Mouse (Mus musculus) midbrain, embryonic 12.5 days (tissue): Measurements from ENCODE around the gene Ttf2. TPM values are rescaled to one million over a fixed set of nuclear protein-coding genes. Genes with fewer than 3 reads are reported as not detected.

Experiments
- ATAC-seq: fragments of 200-750 bp; cut with Nextera tagmentation; 2 replicates; pipeline ENCODE4 v1.8.0; 2017; ENCODE audit warnings: low read depth, moderate TSS enrichment, moderate library complexity; ENCODE audit not compliant: low FRiP score
- H3K27ac ChIP-seq: fragments of 300-500 bp; sonication (generic); replicated peaks from 2 replicates; pipeline ENCODE4 v1.5.1; 2016; ENCODE audit warnings: mild to moderate bottlenecking
- H3K27me3 ChIP-seq: fragments of 300-500 bp; sonication (generic); 2 replicates; pipeline ENCODE4 v1.6.1; 2016; ENCODE audit warnings: mild to moderate bottlenecking
- H3K36me3 ChIP-seq: fragments of 300-500 bp; sonication (generic); 2 replicates; pipeline ENCODE4 v1.6.1; 2016
- H3K4me1 ChIP-seq: fragments of 300-500 bp; sonication (generic); 2 replicates; pipeline ENCODE4 v1.6.1; 2016
- H3K4me2 ChIP-seq: fragments of 300-500 bp; sonication (generic); replicated peaks from 2 replicates; pipeline ENCODE4 v1.6.1; 2016; ENCODE audit warnings: mild to moderate bottlenecking, moderate library complexity
- H3K4me3 ChIP-seq: fragments of 300-500 bp; sonication (generic); 2 replicates; pipeline ENCODE4 v1.5.1; 2016; ENCODE audit warnings: mild to moderate bottlenecking
- H3K9ac ChIP-seq: fragments of 300-500 bp; sonication (generic); replicated peaks from 2 replicates; pipeline ENCODE4 v1.6.1; 2016; ENCODE audit warnings: mild to moderate bottlenecking, moderate library complexity
- H3K9me3 ChIP-seq: fragments of 300-500 bp; sonication (generic); 2 replicates; pipeline ENCODE4 v1.6.1; 2016; ENCODE audit warnings: mild to moderate bottlenecking
- WGBS: fragments of 180-500 bp; shearing (Covaris S2); methylation state at CpG from one replicate; pipeline ENCODE4 v1.1.7; 2016; 5-methylcytosine and 5-hydroxymethylcytosine counted together
- polyA plus RNA-seq: library from polyadenylated mRNA; unstranded; fragments of >200 nt; fragmentation: Nextera tagmentation; extraction: Ambion mirVana; gene quantifications from 2 replicates; pipeline ENCODE4 v1.2.1, GENCODE M21; 2016

Gene Ttf2
- polyA plus RNA-seq, 1 experiment from 2014 or later: 22.4 TPM

DNA sequence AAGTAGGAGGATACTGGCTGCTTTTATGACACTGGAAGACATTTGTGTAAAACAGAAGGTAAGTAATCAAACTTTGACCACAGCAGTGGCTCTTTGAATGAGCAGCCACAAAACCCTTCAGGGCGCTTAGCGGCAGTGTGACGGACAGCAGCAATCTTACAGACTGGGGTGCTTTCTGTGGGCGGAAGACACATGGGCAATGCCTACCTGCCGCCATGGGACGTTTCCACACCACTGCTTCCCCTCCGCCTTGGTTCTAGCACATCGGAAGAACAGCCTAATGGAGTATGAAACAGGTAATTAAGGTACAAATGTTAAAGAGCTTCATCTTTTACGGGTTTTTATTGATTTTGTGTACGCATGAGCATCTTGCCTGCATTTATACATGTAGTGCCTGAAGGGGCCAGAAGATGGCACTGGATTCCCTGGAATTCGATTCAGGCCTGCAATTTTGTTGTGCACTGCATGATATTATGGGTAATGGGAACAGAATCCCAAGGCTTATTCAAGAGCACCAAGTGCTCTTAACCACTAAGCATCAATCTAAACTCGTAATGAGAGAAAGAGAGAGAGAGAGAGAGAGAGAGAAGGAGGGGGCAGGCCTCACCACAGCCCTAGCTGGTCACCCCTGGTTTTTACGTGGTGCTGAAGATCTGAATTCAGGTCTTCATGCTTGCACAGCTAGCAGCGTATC, 5.5 kb downstream of the Ttf2 start:
- Histone ChIP-seq H3K36me3 (peaks cover 41% of the 10 kb centered on the region), H3K27ac (no peak overlapping the region), H3K9ac (no peak overlapping the region), H3K4me3 (no peak overlapping the region), H3K9me3 (no peaks in the 10 kb centered on the region), H3K27me3 (no peaks in the 10 kb centered on the region), H3K4me1 (peaks cover 4% of the 10 kb centered on the region; the same call in 1 of the 2 replicates), H3K4me2 (no peak overlapping the region)
- no peak for ATAC-seq
- 86% methylated on average over 14 of the region's 14 CpGs for WGBS

DNA sequence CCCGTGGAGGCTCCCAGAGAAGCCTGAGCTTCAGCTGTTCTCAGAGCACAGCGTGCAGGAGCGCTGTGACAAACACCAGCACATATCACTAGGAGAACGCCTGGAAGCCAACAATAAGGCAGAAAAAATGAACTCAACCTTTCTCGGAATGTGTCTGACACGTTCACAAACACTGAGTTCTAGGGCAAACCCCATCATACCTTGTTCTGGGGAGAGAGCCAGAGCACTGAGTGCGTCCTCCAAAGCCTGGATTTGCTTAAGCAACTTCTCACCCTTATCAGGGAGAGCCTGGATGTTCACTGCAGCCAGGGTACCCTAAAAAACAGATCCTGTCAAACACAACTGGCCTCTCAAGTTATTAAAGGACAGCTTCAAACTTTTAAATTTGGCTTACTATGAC, 8.0 kb downstream of the Ttf2 start:
- H3K9ac ChIP-seq: no peak overlapping the region
- ATAC-seq: no peak
- H3K9me3 ChIP-seq: no peaks in the 10 kb centered on the region
- WGBS: 93% methylated on average over 7 of the region's 7 CpGs
- no peaks in the 10 kb centered on the region for H3K27me3 ChIP-seq
- H3K4me3 ChIP-seq: no peak overlapping the region
- H3K4me2 ChIP-seq: no peak overlapping the region
- H3K36me3 ChIP-seq: peaks cover 66% of the 10 kb centered on the region
- H3K4me1 ChIP-seq: no peaks in the 10 kb centered on the region
- H3K27ac ChIP-seq: no peak overlapping the region

DNA sequence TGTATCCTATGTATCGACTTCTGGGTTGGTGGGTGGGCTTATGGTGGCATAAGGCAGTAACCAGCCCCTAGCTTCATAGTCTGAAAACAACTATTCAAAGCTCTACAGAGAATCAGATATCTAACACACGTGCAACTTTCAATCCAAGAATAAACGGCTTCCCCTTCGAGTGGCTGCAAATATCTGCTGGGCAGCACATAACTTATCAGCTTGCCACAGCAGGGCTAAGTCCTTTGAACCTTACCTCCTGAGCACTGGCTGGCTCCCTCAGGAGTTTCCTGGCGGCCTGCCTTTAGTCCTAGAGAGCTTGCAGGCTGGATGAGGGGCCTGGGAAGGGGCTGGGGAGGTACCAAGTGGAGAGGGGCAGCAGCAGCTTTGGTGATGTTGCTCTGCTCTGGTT, 8.5 kb downstream of the Ttf2 start:
- Histone ChIP-seq H3K36me3 (peaks cover 71% of the 10 kb centered on the region), H3K4me1 (no peaks in the 10 kb centered on the region), H3K9me3 (no peaks in the 10 kb centered on the region), H3K4me3 (no peak overlapping the region), H3K27me3 (no peaks in the 10 kb centered on the region), H3K9ac (no peak overlapping the region), H3K27ac (no peak overlapping the region), H3K4me2 (no peak overlapping the region)
- 91% methylated on average over 5 of the region's 5 CpGs for WGBS
- no peak for ATAC-seq

DNA sequence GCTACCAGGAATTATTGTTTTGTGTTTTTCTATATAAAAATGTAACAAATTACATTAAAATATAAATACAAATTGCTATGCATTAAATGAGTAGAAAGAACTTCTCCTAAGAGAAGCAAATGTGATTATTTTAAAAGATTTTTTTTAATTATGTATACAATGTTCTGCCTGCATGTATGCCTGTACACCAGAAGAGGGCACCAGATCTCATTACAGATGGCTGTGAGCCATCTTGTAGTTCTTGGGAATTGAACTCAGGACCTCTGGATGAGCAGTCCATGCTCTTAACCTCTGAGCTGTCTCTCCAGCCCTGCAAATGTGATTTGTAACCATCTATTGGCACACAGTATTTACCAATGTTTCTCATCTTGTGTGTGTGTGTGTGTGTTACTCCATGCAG, 14.8 kb downstream of the Ttf2 start:
- ATAC-seq: no peak
- H3K9me3 ChIP-seq: no peaks in the 10 kb centered on the region
- no peaks in the 10 kb centered on the region for H3K4me1 ChIP-seq
- peaks cover 79% of the 10 kb centered on the region for H3K36me3 ChIP-seq
- H3K9ac ChIP-seq: no peak overlapping the region
- no peak overlapping the region for H3K27ac ChIP-seq
- no peaks in the 10 kb centered on the region for H3K27me3 ChIP-seq
- no peak overlapping the region for H3K4me2 ChIP-seq
- no peak overlapping the region for H3K4me3 ChIP-seq

DNA sequence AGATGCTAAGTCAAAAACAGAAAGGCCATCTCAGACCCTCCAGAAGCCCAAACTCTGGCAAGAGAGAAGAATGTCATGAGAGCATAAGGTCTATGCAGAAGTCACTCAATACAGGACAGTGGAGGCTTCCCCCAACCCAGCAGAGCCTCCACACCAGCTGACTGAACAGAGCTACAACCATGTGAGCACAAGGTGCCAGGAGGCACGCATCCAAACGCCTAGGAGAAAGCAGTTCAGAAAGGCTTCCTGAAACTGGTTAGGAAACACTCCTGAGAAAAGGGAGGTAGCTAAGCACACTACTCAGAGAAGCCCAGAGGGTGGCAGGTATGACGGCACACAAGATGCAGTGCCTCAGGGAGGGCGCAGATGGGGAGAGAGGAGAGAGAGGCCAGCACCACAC, 17.9 kb downstream of the Ttf2 start:
- H3K4me1 ChIP-seq: no peaks in the 10 kb centered on the region
- WGBS: 93% methylated on average over 4 of the region's 4 CpGs

DNA sequence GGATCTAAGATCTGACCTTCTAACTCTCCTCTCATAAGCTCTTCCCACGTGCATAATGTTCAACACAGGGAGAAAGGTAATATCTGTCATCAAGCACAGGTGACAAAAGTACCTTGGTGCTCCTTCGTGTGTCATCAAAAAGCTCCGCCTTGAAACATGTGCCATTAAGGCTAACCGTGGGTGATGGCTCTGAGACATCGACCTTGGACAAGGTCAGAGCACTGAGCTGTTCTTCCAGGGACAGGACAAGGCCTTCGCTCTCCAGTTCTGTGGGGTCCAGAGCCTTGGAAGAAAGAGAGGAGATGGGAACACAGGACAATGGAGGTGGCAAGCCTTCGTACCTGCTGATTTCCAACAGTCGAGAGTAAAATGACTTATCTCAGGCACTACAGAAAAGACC, 22.2 kb downstream of the Ttf2 start:
- WGBS: 90% methylated on average over 8 of the region's 8 CpGs
- Histone ChIP-seq H3K27me3 (no peaks in the 10 kb centered on the region), H3K4me2 (no peak overlapping the region), H3K36me3 (peaks cover 86% of the 10 kb centered on the region), H3K4me3 (no peak overlapping the region), H3K9me3 (no peaks in the 10 kb centered on the region), H3K27ac (no peak overlapping the region), H3K9ac (no peak overlapping the region), H3K4me1 (no peaks in the 10 kb centered on the region)
- no peak for ATAC-seq

More for the DNA sequence above, 17.9 kb downstream of the Ttf2 start:
- Histone ChIP-seq H3K9me3 (no peaks in the 10 kb centered on the region), H3K9ac (no peak overlapping the region), H3K27ac (no peak overlapping the region), H3K36me3 (peaks cover 74% of the 10 kb centered on the region), H3K27me3 (no peaks in the 10 kb centered on the region), H3K4me3 (no peak overlapping the region), H3K4me2 (no peak overlapping the region)
- ATAC-seq: no peak

DNA sequence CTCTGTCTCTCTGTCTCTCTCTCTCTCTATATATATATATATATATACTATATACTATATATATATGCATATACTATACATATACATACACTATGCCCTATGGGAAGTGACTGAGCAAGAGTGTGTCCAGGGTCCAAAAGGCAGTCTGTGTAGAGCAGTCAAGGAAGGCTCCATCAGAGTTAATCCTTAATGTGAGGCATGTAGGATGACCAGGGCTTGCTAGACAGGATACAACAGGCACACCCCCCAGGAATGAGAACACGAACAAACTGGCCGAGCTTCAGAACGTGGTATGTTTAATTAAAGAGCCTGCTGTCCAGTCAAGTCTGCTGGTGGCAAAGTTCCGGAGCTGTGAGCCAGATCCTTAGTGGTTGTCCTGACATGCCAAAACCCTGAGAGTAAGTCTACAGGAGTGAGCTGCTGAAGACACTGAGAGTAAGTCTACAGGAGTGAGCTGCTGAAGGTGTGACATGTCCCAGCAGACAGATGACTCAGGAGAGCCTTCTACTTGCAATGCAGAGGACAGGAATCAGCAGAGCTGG, 28.9 kb downstream of the Ttf2 start:
- Histone ChIP-seq H3K36me3 (peaks cover 87% of the 10 kb centered on the region), H3K4me3 (no peak overlapping the region), H3K27me3 (no peaks in the 10 kb centered on the region), H3K4me2 (no peak overlapping the region), H3K27ac (no peak overlapping the region), H3K9ac (no peak overlapping the region), H3K9me3 (no peaks in the 10 kb centered on the region), H3K4me1 (no peaks in the 10 kb centered on the region)
- no peak for ATAC-seq
- WGBS: 89% methylated on average over 4 of the region's 4 CpGs

DNA sequence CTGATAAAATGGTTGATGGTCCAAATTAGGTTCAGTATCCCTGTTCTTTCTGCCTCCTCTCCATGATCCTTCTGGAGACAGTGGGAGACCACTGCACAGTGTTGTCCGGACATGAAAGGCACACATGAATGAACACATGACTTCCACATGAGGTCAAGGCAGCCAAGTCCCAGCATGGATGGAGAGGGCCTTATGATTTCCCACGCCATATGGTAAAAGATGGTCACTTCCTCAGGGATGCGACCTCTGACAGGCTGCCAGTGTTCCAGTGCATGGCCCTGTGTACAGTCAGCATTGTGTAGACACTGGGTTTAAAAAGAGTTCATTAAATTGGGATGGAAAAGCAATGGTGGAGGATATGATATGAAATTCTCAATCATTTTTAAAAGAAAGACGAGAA, 31.3 kb downstream of the Ttf2 start:
- Histone ChIP-seq H3K4me3 (no peak overlapping the region), H3K27me3 (no peaks in the 10 kb centered on the region), H3K4me2 (no peak overlapping the region), H3K4me1 (no peaks in the 10 kb centered on the region), H3K27ac (no peak overlapping the region), H3K9me3 (no peaks in the 10 kb centered on the region), H3K9ac (no peak overlapping the region), H3K36me3 (peaks cover 78% of the 10 kb centered on the region)
- 91% methylated on average over 4 of the region's 4 CpGs for WGBS
- ATAC-seq: no peak

DNA sequence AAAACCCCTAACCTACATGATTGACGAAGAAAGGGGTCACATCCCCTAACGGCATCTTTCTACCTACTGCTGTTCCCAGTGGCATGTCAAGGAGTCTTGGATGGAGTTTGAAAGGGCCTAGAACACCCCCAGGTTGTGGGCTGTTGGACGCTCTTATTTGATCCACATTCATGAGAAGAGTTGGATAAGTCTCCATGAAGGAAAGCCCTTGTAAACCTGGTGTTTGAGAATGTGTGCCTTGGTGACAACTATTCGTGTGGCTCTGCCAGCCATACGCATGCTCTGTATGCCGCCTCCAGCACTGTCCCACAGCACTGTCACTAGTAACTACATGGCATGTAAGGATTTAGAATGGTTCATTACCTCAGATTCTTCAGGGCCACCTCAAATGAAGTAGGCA, 33.3 kb downstream of the Ttf2 start:
- H3K4me2 ChIP-seq: no peak overlapping the region
- 93% methylated on average over 6 of the region's 6 CpGs for WGBS
- no peak overlapping the region for H3K4me3 ChIP-seq
- H3K27ac ChIP-seq: no peak overlapping the region
- ATAC-seq: no peak
- H3K9ac ChIP-seq: no peak overlapping the region
- H3K36me3 ChIP-seq: peaks cover 88% of the 10 kb centered on the region
- H3K27me3 ChIP-seq: no peaks in the 10 kb centered on the region
- H3K4me1 ChIP-seq: no peaks in the 10 kb centered on the region
- no peaks in the 10 kb centered on the region for H3K9me3 ChIP-seq

DNA sequence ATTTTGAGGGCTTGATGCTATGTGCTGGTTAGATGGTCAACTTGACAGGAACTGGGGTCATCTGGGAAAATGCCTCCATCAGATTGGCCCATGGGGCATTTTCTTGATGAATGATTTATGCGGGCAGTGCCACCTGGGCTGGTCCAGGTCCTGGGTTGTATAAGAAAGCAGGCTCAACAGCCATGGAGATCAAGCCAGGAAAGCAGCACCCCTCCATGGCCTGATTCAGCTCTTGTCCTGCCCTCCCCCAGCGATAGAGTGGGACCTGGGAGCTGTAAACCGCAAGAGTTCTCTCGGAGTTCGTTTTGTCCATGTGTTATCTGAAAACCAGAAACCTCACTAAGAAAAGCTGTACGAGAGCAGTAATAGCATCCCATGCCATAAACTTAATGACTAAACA, 33.9 kb downstream of the Ttf2 start:
- WGBS: 96% methylated on average over 6 of the region's 6 CpGs
- Histone ChIP-seq H3K9me3 (no peaks in the 10 kb centered on the region), H3K36me3 (peaks cover 87% of the 10 kb centered on the region), H3K9ac (no peak overlapping the region), H3K4me2 (no peak overlapping the region), H3K4me3 (no peak overlapping the region), H3K27ac (no peak overlapping the region), H3K4me1 (no peaks in the 10 kb centered on the region), H3K27me3 (no peaks in the 10 kb centered on the region)
- ATAC-seq: no peak

DNA sequence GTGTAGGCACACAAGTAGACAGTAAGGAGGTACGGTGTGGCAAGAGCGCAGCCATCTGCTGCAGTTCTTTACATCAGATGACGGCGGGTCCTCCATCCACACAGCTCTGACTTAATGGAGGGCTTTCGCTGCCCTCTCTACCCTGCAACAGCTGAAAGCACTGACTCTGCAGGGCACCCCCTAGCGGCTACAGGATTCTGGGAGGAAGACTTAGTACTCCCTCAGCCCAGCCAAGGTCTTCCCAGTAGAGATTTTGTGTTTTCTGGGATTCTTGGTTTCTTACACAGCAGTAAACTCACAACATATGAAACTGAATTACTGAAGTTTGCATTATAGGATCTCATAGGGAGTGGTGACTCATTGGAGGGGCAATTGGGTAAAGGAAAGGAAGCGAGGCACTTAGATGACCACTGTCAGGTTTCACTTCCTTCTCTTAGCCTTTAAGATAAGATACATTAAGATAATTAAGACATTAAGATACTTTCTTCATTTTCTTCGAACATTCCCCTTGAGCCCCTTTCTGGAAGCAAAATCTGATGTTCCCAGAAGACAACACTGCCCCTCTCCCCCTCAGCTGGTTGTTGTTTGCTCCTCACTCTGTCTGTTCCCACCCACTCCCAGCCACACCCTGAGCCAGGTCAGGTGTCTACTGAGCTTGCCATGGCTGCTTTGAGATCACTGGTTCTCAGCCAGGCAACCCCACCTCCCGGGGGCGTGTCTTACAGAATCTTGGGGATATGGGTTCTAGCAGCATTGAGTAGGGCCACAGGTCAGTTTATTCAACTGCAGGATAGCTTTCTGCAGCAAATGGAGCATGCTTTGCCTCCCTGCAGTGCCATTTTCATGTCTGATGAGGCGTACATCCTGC, 37.2 kb downstream of the Ttf2 start:
- Histone ChIP-seq H3K9ac (no peak overlapping the region), H3K4me1 (no peaks in the 10 kb centered on the region), H3K4me2 (no peak overlapping the region), H3K9me3 (no peaks in the 10 kb centered on the region), H3K27me3 (no peaks in the 10 kb centered on the region), H3K27ac (no peak overlapping the region), H3K36me3 (peaks cover 77% of the 10 kb centered on the region), H3K4me3 (no peak overlapping the region)
- no peak for ATAC-seq
- 77% methylated on average over 11 of the region's 11 CpGs for WGBS

DNA sequence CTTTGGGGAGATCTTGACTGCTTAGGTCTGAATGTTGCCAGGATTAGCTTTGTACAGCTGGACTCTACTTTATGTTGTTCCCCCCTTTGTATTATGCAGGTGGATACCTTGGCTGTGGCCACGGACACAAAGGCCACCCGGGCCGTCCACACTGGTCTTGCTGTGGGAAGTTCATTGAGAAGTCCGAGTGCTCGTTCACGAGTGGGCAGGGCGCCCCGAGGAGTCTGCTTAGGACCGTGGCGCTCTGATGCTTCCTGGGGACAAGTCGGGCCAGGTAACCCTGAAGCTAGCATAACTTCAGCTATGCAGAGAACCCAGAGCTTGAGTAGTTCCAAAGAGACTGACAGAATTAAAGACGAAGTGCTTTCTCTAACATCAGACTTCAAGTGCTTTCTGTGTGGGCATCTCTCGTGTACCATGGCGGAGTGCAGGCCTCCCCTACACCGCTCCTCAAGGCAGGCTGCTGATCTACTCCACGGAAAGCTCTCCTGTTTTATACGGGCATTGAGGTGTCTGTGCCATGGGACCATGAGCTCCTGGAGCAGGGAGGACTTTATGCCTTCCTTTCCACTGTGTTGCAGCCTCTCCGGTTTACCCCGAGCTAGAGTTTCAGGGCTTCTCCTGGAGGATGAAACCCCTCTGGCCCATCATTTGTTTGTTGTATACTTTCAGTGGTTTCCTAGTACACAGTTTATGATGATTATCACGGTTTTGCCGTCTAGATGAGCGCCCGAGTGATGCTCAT, 38.0 kb downstream of the Ttf2 start:
- Histone ChIP-seq H3K9me3 (no peaks in the 10 kb centered on the region), H3K4me1 (peaks cover 6% of the 10 kb centered on the region; the same call in 1 of the 2 replicates), H3K4me2 (no peak overlapping the region), H3K27me3 (no peaks in the 10 kb centered on the region), H3K27ac (no peak overlapping the region), H3K4me3 (no peak overlapping the region), H3K36me3 (peaks cover 69% of the 10 kb centered on the region), H3K9ac (no peak overlapping the region)
- WGBS: 96% methylated on average over 23 of the region's 23 CpGs
- no peak for ATAC-seq
